Mouse (Mus musculus) frontal cortex, adult 2 months (tissue): ENCODE measurements around the gene Sgpl1. TPM values are rescaled to one million over a fixed set of nuclear protein-coding genes. Genes with fewer than 3 reads are reported as not detected.
"Not testable (repeated sequence)": the region's sequence is repeated elsewhere in the genome, so short reads cannot be mapped to it uniquely, and the experiment has no call there.

Source experiments
- DNase-seq, 2 experiments: peaks; one replicate each; pipeline ENCODE4 v3.0.0; 2022; ENCODE audit warnings: low spot score in 1 of 2; ENCODE audit errors: extremely low spot score in 1 of 2
- polyA plus RNA-seq: library from polyadenylated mRNA; depleted of rRNA; stranded (reverse); fragments of >200 nt; gene quantifications from 2 replicates; pipeline ENCODE4 v1.2.3, GENCODE M21; 2012

Gene Sgpl1
- polyA plus RNA-seq, 1 experiment, result 40.8 TPM

DNA sequence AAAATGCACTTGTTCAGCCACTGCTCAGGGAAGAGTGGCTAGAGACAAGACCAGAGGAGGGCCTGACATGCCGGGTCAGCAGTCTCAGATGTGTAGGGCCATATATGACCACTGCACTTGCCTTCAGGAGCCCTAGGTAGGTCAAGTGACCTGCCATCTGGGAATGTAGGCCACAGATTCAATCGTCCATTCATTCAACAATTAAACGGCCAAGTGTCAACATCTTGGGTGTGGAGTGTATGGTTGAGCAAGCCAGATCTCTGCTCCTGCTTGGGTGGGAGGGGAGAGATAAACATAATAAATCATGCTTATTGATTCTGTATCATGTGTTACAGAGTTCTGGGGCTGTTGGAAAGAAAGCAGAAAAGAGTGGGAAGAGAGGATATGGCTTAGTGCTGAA is 11.1 kb upstream of the Sgpl1 start:
- DNase-seq, result no peak

DNA sequence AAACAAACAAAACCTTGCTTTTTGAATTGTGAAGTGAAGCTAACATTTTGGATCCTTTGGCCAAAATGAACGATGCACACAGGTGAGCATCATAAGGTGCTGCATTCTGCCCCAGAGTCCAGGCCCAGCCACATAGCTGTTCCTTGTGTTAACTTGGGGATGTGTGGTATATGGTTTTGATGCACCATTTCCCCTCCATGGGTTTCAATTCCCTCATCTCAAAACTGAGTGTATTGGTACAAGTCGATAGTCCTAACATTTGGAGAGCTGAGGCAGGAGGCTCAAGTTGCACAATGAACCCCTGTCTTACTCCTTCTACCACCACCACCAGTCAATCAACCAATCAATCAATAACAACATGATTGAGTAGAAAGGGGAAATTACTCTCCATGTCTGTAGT is 8.9 kb upstream of the Sgpl1 start:
- no peak for DNase-seq

DNA sequence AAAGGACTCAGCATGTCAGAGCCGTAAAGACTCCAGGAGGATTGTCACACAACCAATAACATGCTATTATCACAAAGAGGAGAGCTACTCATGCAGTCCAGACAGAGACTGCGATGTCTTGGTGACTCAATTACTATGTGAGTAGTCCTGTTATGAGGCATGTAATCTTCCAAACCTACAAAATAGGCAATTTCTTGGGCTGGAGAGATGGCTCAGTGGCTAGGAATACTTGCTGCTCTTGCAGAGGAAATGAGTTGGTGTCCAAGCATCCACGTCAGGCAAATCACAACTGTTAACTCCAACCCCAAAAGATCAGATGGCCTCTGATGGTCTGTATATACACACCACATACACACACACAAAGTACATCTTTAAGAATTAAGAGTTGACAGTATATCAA is 8.1 kb upstream of the Sgpl1 start:
- DNase-seq, result no peak

DNA sequence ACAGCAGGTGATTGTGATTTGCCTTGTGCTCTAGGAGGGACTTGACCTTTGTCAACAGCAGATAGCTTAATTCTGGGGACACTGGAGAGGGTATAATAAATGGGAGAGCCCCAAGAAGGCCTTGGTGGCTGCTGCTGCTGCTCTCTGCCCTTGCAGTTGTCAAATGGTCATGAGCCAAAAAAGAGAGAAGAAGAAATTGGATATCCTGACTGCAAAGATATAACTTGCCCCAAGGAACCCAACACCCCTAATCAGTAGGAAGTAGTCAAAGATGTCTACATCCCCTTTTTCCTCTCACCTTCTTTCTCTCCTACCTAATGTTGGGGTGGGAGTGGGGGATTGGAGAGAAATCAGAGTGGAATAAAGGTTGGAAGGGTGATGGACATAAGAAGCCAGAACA is 4.6 kb upstream of the Sgpl1 start:
- no peak for DNase-seq

DNA sequence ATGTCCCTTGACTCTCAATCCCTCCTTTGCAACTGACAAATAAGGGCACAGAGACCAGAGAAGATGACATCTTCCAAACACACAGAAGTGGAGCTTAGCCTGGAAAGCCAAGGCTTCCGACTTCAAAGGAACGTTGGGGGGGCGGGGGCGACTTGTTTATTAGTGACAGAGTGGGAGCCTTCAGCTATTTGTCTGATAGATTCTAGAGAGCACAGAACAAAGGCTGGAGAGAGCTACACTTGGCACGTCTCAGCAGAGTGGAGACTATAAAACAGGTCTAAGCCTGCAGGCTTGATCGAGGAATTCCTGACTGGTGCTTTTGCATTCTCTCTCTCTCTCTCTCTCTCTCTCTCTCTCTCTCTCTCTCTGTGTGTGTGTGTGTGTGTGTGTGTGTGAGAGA is 3.1 kb upstream of the Sgpl1 start:
- DNase-seq, result no peak

DNA sequence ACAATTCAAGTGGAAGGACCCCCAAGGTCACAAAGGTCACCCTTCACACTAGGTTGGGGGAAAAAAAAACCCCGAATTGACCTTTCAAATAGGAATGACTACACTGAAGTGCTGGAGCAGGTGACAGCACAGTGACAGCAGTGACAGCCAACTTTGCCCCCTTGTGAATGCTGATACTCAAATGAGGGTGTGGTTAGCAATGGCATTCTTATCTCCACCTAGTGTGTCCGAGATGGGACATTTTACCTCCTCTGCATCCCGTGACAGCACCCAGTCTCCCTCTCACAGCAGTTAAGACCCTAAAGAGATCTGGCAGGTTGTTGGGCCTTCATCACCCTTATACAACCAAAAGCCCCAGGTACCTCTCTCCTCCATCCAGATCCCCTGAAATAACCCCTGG is 2.0 kb upstream of the Sgpl1 start:
- DNase-seq, result no peak

DNA sequence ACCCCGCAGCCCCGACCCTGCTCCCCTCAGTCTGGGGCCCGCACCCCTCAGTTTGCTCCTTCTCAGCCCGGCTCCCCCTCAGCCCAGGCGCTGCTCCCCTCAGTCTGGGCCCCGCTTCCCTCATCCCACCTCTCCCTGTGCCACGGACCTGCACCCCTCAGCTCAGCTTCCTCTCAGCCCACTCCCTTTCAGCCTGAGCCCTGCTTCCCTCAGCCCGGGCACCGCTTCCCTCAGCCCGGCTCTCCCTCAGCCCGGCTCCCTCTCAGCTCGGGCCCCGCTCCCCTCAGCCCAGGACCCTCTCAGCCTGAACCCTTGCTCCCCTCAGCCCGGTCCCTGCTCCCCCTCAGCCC is 721 bp downstream of the Sgpl1 start:
- no peak for DNase-seq

DNA sequence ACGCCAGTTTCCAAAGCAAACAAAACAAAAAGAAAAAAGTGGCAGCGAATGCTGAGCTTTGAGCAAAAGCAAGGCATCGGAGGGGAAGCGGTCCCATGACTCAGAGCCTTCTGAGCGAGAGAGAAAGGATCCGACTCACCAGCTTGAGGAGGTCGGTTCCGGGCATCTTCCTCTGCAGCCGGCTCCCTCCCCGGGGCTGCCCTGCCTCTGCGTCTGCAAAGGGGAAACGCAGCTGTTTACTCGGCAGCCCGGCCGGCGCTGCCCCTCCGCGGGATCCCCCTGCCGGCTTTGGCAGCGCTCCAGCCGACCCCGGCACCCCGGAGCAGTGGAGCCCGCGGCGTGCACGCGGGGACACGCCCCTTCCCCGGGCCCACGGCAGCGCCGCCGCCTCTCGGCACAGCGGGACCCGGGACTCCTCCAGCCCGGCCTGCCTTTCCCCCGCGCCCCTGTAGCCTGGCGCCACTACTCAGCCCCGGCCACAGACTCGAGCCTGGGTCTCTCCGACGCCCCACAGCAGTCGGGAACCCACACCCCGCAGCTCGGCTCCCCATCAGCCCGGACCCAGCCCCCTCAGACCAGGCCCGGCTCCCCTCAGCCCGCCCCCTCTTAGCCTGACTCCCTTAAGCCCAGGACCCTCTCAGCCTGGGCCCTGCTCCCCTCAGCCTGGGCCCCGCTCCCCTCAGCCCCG is 1.2 kb downstream of the Sgpl1 start:
- DNase-seq, result peak in 1 of 2 experiments; percentile 54

DNA sequence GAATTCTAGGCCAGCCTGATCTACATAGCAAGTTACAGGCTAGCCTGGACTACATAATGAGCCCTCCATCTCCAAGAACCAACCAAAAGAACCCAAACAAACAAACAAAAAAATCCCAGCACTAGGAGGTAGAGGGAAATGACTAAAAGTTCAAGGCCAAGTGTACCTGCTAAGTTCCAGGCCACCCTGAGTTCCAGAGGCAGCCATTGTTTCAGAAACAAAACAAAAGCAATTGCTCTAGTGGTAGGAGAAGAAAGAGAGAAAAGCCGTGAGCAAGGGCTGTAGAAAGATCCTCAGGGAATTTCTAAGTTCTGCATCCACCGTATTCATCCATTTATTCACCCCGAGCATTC is 1.8 kb downstream of the Sgpl1 start:
- no peak for DNase-seq

DNA sequence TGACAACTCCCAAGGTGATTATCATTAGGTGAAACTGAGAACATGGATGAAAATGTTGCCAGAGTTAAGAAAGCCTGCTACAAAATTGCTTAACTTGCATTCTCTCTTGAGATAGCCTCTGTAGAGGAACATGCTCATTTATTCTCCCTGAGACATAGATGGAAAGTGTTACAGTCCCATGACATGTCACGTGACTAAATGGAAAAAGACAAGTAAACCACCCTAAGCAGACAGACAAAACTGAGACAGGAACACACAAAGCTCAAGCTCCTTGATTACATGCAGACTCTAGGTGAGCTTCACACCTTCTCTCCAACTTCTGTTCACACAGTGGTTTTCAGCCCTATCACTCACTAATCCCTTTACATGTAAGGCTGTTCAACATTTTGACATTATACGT is 4.2 kb downstream of the Sgpl1 start:
- DNase-seq, result no peak

DNA sequence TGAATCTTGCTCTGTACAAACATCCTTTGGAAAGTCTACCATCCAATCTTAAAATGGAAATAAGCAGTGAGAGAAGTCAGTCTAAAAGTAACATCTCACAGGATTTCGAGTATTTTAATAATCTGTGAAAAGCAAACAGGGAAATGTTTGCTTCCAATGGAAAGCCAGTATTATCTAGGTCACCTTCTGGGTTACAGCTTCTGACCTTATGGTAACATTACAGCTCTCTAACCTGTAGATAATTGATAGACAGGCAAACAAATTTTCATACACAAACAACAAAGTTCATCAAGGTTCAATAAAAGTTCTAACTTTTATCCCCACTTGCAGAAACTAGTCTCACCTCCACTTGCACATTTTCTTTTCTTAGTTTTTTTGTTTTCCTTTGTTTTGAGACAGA is 9.9 kb downstream of the Sgpl1 start:
- no peak for DNase-seq

DNA sequence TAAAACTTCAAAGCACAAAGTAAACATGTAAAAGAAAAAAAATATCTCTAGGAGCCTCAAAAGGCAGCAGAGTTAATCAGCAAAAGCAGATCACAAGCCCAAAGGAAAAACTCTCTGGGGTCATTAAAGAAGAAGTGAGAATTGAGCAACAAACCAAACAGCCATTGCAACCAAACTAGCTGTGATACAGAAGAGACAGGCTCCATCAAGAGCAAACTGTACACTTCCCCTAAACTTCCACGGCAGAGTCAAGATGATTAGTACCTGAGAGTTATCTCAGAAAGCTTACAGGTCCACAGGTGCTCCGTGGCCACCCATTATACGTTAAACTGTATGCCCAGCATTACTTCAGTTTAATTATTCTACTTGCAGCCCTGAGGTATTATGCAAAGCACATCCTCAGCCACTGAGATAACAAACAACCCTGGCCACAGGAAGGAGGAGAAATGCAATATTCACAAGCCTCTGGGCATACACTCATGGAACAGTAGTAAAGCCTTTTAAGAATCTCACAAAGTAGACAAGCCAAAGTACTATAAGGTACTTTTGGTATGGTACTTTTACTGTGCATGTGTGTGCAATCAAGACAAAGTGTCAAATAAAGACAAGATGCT is 12.2 kb downstream of the Sgpl1 start:
- no peak for DNase-seq

DNA sequence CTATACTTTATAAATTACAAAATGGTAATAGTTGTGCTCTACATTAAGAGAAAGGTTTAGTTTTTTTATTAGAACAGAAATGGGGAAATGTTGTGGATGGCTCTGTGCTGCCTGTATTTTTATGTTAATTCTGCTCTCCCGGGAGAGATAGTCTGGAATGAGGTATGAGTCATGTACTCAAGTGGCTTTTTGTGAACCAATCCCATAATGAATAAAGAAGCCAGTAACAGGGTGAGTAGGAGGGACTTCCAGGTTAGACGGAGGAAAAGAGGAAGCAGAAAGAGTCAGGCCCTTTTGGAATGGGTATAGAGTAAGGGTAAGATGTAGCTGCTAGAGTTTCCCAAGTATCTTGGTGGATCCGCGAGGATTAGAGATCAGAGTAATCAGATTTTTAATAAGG is 13.5 kb downstream of the Sgpl1 start:
- no peak for DNase-seq

DNA sequence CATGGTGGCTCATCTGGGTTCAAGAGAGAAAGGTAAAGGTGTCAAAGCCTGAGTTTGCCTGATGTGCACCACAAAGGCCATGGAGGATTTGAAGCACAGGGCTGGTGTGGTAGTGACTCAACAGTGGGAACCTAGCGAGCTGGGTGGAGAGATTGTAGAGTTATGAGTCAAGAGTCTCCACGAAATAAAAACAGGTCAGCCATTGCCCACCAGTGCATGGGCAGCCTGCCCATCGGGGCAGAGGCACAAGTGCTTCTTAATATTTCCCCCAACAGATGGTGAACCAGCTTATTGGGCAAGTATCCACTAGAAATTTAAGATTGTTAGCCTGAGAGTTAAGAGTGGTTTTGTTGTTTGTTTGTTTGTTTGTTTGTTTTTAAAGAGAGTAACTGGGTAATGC is 16.5 kb downstream of the Sgpl1 start:
- no peak for DNase-seq

DNA sequence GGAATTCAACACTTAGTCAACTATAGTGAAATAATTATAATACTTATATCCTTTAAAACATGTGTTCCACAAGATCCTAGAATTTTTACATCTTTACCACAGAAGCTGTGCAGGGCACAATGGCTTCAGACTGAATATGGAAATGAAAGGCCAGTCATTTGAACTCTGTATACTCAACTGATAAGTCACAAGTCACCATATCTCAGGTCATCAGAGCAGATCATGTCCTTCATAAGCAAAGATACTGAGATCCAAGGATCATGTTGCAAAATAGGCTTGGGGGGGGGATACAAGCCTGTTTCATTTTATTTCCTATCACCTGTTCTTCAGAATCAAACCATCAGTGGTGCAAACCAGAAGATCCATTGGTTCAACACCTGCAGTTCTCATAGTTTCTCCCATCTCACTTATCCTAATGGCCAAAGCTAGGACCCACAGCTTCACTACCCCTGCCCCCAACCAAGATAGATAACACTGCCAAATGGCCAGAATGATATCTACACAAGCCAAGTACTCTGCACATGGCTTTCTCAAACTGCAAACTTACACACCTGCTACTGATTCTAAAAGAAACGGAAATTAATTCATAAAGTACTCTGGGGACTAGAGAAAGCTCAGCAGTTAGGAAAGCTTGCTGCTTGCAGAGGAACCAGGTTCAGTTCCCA is 18.7 kb downstream of the Sgpl1 start:
- no peak for DNase-seq

DNA sequence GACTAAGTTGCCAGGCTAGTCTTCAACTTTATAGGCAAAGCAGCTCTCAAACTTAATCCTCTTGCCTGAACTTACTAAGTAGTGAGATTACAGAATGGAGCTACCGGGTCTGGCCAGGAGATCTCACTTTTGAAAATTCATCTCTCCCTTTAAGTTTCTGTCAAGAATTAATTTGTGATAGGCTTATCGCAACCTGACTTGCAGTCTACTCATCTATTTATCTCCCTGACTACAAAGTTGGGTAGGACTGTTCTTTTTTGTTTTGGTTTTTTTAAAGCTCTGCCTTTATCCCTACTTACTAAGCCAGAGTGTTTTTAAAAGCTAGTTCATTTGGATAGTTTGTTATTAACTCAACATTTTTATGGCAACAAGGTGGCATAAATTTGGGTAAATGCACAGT is 23.0 kb downstream of the Sgpl1 start:
- no peak for DNase-seq

DNA sequence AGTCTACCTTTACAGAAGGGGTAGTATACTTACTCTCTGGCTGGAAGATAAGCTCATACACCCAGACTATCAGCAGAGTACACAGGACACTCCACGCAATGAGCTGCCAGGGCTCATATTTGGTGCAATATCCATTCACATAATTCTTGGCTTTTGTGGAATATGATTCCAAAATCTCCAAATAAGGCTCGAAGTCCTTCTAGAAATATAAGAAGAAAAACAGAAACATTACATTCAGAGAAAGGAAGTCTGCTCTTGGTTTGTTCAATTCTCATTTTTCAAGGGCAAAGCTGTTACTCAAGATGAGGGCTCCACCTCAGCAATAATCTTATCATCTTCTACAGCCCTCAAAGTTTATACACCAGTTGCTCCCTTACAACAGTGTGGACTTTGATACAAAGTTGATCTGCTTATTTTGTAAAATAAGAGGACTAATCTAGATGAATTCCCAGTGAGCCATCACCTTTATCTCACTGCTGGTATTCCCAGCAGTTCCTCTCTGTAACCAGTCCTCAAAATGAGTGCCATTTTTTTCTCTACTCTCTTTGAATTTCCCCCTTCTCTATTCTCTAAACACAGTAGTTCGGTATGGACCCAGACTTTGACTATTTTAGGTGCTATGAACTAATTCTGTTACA is 24.1 kb downstream of the Sgpl1 start:
- no peak for DNase-seq

DNA sequence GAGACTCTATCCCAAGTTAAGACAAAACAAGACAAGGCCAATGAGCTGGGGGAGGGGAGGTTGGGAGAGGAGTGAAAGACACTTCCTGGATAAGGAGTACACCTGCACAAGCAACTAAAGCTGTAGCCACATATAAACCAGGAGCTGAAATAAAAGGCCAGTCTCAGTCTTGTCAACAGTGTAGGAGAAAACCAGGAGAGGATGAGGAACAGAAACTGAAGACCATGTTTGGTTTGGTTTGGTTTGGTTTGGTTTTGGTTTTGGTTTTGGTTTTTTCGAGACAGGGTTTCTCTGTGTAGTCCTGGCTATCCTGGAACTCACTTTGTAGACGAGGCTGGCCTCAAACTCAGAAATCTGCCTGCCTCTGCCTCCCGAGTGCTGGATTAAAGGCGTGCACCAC is 25.8 kb downstream of the Sgpl1 start:
- DNase-seq, result not testable (repeated sequence)

DNA sequence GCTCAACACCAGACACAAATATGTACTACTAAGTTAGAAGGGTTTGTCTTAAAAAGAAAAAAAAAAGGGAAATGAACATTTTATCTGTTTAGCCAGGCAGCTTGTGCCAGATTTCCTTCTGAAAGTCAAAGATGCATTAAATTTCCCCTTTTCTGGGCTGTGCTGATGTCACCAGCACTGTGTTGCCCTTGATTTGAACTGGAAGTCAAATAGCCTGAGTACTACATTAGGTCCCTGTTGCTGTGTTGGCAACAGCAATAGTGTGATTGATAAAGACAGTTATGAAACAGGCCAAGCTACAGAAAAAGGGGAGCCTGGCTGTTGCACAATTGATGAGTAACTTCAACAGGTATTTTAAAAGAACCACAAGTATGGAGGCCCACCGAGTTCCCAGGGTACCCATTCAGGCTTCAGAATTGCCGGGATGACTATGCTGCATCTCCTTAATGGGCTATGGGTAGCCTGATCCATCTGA is 33.2 kb downstream of the Sgpl1 start:
- DNase-seq, result no peak

DNA sequence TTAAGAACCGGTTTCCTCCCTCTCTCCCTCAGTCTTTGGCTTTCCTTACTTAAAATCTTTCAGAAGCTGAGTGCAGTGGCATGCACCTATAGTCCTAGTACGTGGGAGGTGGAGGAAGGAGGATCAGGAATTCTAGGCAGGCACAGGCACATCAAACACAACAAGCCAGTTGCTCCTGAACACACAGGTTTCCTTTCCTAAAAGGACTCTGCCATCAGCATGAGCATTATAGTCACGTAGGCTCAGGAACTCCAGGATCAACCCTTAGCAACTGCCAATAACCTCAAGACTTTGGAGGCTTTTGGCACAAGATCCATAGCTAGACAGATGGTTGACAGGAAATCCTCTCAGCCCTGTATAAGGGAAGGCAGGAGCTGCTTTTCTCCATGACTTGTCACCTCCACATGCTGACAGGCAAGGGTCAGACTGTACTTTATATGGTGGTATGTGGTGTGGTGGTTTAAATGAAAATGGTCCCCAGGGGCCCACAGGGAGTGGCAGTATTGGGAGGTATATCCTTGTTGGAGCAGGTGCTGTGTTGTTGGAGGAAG is 43.9 kb downstream of the Sgpl1 start:
- DNase-seq, result no peak

DNA sequence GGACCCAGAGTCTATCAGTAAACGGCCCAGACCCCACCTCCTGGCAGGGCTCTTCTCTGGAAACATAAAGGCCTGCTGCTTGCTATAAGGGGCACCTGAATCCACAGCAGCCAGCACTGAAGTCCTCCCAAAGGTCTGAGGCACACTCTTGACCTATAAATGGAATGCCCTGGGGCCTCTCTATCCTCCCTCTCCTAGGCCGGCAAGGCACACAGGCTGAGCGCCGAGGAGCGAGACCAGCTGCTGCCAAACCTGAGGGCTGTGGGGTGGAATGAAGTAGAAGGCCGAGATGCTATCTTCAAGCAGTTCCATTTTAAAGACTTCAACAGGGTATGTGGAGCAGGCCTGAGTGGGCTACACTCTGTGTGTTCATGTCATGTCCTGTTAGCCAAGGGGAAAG is 55.6 kb downstream of the Sgpl1 start:
- no peak for DNase-seq
